Mouse (Mus musculus) forebrain, embryonic 11.5 days (tissue): ENCODE measurements around the gene Dnhd1. TPM values are rescaled to one million over a fixed set of nuclear protein-coding genes. Genes with fewer than 3 reads are reported as not detected.

Experiments
- ATAC-seq: fragments of 200-750 bp; cut with Nextera tagmentation; replicated peaks from 2 replicates; pipeline ENCODE4 v1.8.0; 2017; ENCODE audit warnings: moderate TSS enrichment; ENCODE audit not compliant: low FRiP score
- DNase-seq: peaks from one replicate; pipeline ENCODE4 v3.0.0-alpha.2; 2017; ENCODE audit warnings: low spot score
- H3K27ac ChIP-seq: fragments of 300-500 bp; sonication (generic); 2 replicates; pipeline ENCODE4 v1.5.1; 2014; ENCODE audit warnings: low read depth, low read length
- H3K27me3 ChIP-seq: fragments of 300-500 bp; sonication (generic); 2 replicates; pipeline ENCODE4 v1.6.1; 2014; ENCODE audit warnings: mild to moderate bottlenecking, low read length, mixed read lengths; ENCODE audit not compliant: control insufficient read depth, insufficient read depth
- H3K36me3 ChIP-seq: fragments of 300-500 bp; sonication (generic); 2 replicates; pipeline ENCODE4 v1.6.1; 2014; ENCODE audit warnings: mild to moderate bottlenecking, low read length, moderate library complexity, mixed read lengths; ENCODE audit not compliant: control insufficient read depth, insufficient read depth
- H3K4me1 ChIP-seq: fragments of 300-500 bp; sonication (generic); replicated peaks from 2 replicates; pipeline ENCODE4 v1.6.1; 2014; ENCODE audit warnings: low read length, mixed read lengths; ENCODE audit not compliant: control insufficient read depth, insufficient read depth
- H3K4me2 ChIP-seq: fragments of 300-500 bp; sonication (generic); 2 replicates; pipeline ENCODE4 v1.6.1; 2014; ENCODE audit warnings: low read depth, mild to moderate bottlenecking, low read length, moderate library complexity, mixed read lengths; ENCODE audit not compliant: severe bottlenecking
- H3K4me3 ChIP-seq: fragments of 300-500 bp; sonication (generic); 2 replicates; pipeline ENCODE4 v1.5.1; 2014; ENCODE audit warnings: low read depth, low read length
- H3K9ac ChIP-seq: fragments of 300-500 bp; sonication (generic); 2 replicates; pipeline ENCODE4 v1.6.1; 2014; ENCODE audit warnings: low read length
- H3K9me3 ChIP-seq: fragments of 300-500 bp; sonication (generic); 2 replicates; pipeline ENCODE4 v1.6.1; 2016; ENCODE audit warnings: low read length, mixed read lengths; ENCODE audit not compliant: control insufficient read depth
- WGBS: fragments of 180-500 bp; shearing (Covaris S2); extraction: QIAGEN DNeasy Blood & Tissue Kit; methylation state at CpG from one replicate; pipeline ENCODE4 v1.1.7; 2014; 5-methylcytosine and 5-hydroxymethylcytosine counted together
- polyA plus RNA-seq: library from polyadenylated mRNA; unstranded; fragments of >200 nt; fragmentation: Nextera tagmentation; extraction: Ambion mirVana; gene quantifications from 2 replicates; pipeline ENCODE4 v1.2.1, GENCODE M21; 2014

The Dnhd1 gene
- polyA plus RNA-seq, 1 experiment from 2014 or later, result 0.79 TPM

DNA sequence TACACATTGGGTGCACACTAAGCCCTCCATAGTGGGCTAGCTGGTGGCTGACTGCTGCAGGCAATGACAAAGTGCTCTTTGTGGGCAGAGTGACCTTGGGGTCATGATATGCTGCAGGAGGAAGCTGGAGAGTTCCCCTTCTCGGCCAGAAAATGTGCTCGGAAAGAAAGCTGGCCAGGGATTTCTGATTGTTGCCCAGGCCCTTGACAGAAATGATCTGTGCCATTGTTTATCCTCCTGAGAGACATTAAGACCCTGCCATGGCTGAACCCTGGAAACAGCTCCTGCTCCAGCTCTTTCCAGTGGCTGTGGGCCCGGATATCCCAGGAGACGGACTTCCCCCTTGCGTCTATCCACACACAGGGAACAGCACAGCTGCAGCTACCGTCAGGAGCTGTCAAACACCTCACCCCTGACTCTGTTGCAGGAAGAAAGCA, 117.1 kb downstream of the Dnhd1 start:
- ATAC-seq (no peak), DNase-seq (no peak)
- Histone ChIP-seq H3K9ac (no peak overlapping the region), H3K4me1 (peaks cover 2% of the 10 kb centered on the region; the same call in 1 of the 2 replicates), H3K4me3 (no peak overlapping the region), H3K27me3 (peaks cover 16% of the 10 kb centered on the region), H3K9me3 (no peaks in the 10 kb centered on the region), H3K36me3 (peaks cover 14% of the 10 kb centered on the region), H3K4me2 (no peak overlapping the region), H3K27ac (0 out of 2 replicates have a peak overlapping the region, but pooled peaks have one; percentile 6)
- 26% methylated on average over 6 of the region's 6 CpGs for WGBS

DNA sequence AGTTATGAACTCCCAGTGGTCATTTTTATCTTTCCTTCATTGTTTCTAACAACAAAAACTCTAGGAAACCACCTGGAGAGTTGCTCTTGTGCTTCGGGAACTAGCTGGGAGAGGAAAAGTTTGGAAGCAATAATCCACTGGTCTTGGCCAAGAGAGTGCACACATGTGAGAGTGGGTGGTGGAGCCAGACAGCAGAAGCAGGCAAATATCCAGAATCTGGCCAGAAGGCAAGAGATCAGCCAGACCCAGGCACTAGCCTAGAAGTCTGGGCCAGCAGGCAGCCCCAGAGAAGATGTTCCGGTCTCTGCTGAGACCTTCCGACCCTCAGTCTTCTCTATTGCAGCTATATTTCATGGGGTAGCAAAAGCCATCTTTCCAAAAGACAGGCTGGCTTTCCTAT, 119.3 kb downstream of the Dnhd1 start:
- no peak overlapping the region for H3K9ac ChIP-seq
- no peaks in the 10 kb centered on the region for H3K27me3 ChIP-seq
- H3K4me1 ChIP-seq, result peaks cover 4% of the 10 kb centered on the region; the same call in 1 of the 2 replicates
- H3K4me2 ChIP-seq, result no peak overlapping the region
- H3K27ac ChIP-seq, result no peak overlapping the region
- H3K9me3 ChIP-seq, result no peaks in the 10 kb centered on the region
- ATAC-seq (no peak), DNase-seq (no peak)
- H3K36me3 ChIP-seq, result peaks cover 10% of the 10 kb centered on the region
- no peak overlapping the region for H3K4me3 ChIP-seq
- 94% methylated on average over 3 of the region's 3 CpGs for WGBS

Other genes with a start within 250 kb of the Dnhd1 start
- gene Cnga4, start 246.3 kb upstream of the Dnhd1 start, polyA plus RNA-seq, result 0.15 TPM in 1 of 2 replicates, not detected in the other
- gene Cckbr, start 225.1 kb upstream of the Dnhd1 start, polyA plus RNA-seq, result 0.13 and 0.51 TPM in 2 replicates
- 21.1 and 26.4 TPM in 2 replicates for gene Cavin3, start 168.5 kb upstream of the Dnhd1 start, polyA plus RNA-seq
- gene Smpd1, start 96.5 kb upstream of the Dnhd1 start, polyA plus RNA-seq, result 35.1 and 42.1 TPM in 2 replicates
- 106 and 117 TPM in 2 replicates for gene Apbb1, start 69.2 kb upstream of the Dnhd1 start, polyA plus RNA-seq
- gene Hpx, start 50.7 kb upstream of the Dnhd1 start, polyA plus RNA-seq, result not detected in 2 replicates
- 35.9 and 37.7 TPM in 2 replicates for gene Trim3, start 17.3 kb upstream of the Dnhd1 start, polyA plus RNA-seq
- gene Timm10b, start 10.8 kb upstream of the Dnhd1 start, polyA plus RNA-seq, result 148 and 151 TPM in 2 replicates
- gene Arfip2, start 10.4 kb upstream of the Dnhd1 start, polyA plus RNA-seq, result 78.2 and 90.2 TPM in 2 replicates
- 11.8 and 14.2 TPM in 2 replicates for gene Gm45799, start 10.3 kb upstream of the Dnhd1 start, polyA plus RNA-seq
- gene Ilk, start 85.8 kb downstream of the Dnhd1 start, polyA plus RNA-seq, result 221 and 242 TPM in 2 replicates
- gene Rrp8, start 86.6 kb downstream of the Dnhd1 start, polyA plus RNA-seq, result 40.6 and 41.4 TPM in 2 replicates
- 196 and 204 TPM in 2 replicates for gene Taf10, start 93.5 kb downstream of the Dnhd1 start, polyA plus RNA-seq
- gene Tpp1, start 101.4 kb downstream of the Dnhd1 start, polyA plus RNA-seq, result 53.9 and 62.7 TPM in 2 replicates
- 21.3 and 21.4 TPM in 2 replicates for gene Dchs1, start 136.8 kb downstream of the Dnhd1 start, polyA plus RNA-seq
- 274 and 275 TPM in 2 replicates for gene Mrpl17, start 160.3 kb downstream of the Dnhd1 start, polyA plus RNA-seq